Mouse (Mus musculus) liver, embryonic 16.5 days (tissue): ENCODE data around the gene 4933417A18Rik. TPM values are rescaled to one million over a fixed set of nuclear protein-coding genes. Genes with fewer than 3 reads are reported as not detected.
A peak's percentile ranks its signal among the peaks of the same experiment; 100 is the strongest.
"Not testable (repeated sequence)": the region's sequence is repeated elsewhere in the genome, so short reads cannot be mapped to it uniquely, and the experiment has no call there.

ENCODE experiments used
- ATAC-seq: fragments of 200-750 bp; cut with Nextera tagmentation; 2 replicates; pipeline ENCODE4 v1.8.0; 2017; ENCODE audit warnings: low read depth, mild to moderate bottlenecking, moderate number of reproducible peaks, moderate library complexity
- H3K27ac ChIP-seq: fragments of 300-500 bp; sonication (generic); 2 replicates; pipeline ENCODE4 v1.5.1; 2014; ENCODE audit warnings: mild to moderate bottlenecking, low read length
- H3K27me3 ChIP-seq: fragments of 300-500 bp; sonication (generic); 2 replicates; pipeline ENCODE4 v1.6.1; 2014; ENCODE audit warnings: low read depth, low read length, mixed read lengths; ENCODE audit not compliant: control insufficient read depth, insufficient read depth
- H3K36me3 ChIP-seq: fragments of 300-500 bp; sonication (generic); 2 replicates; pipeline ENCODE4 v1.6.1; 2014; ENCODE audit warnings: mild to moderate bottlenecking; ENCODE audit not compliant: control insufficient read depth, insufficient read depth
- H3K4me1 ChIP-seq: fragments of 300-500 bp; sonication (generic); 2 replicates; pipeline ENCODE4 v1.6.1; 2014; ENCODE audit warnings: low read depth, low read length, mixed read lengths; ENCODE audit not compliant: control insufficient read depth
- H3K4me2 ChIP-seq: fragments of 300-500 bp; sonication (generic); 2 replicates; pipeline ENCODE4 v1.6.1; 2014; ENCODE audit warnings: low read depth, low read length, mixed read lengths
- H3K4me3 ChIP-seq: fragments of 300-500 bp; sonication (generic); 2 replicates; pipeline ENCODE4 v1.5.1; 2014; ENCODE audit warnings: low read depth, mild to moderate bottlenecking, low read length
- H3K9ac ChIP-seq: fragments of 300-500 bp; sonication (generic); 2 replicates; pipeline ENCODE4 v1.6.1; 2014; ENCODE audit warnings: low read depth, low read length
- H3K9me3 ChIP-seq: fragments of 300-500 bp; sonication (generic); replicated peaks from 2 replicates; pipeline ENCODE4 v1.6.1; 2016; ENCODE audit warnings: low read length; ENCODE audit not compliant: control insufficient read depth
- WGBS: fragments of 180-500 bp; shearing (Covaris S2); extraction: QIAGEN DNeasy Blood & Tissue Kit; methylation state at CpG from one replicate; pipeline ENCODE4 v1.1.7; 2014; ENCODE audit not compliant: insufficient replicate concordance; 5-methylcytosine and 5-hydroxymethylcytosine counted together
- polyA plus RNA-seq: library from polyadenylated mRNA; unstranded; fragments of >200 nt; fragmentation: Nextera tagmentation; extraction: Ambion mirVana; gene quantifications from 2 replicates; pipeline ENCODE4 v1.2.1, GENCODE M21; 2015

4933417A18Rik gene
- polyA plus RNA-seq, 1 experiment from 2014 or later, result not detected

DNA sequence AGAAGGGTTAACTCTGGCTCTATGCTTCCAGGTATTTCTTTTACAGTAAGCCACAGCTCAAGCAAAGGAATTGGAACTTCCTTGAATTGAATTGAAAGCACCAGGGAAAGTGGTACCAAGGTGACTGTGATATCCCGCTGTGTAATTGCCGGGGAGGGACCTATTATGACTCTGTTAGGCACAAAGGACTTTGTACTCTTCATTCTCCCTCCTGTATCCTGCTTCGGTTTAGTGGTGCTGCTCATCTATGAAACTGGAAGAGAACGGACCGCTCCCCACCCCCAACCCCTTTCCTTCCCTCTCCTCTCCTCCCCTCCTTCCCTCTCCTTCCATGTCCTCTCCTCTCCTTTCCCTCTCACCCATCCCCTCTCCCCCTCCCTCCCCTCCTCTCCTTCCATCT lies 40.7 kb downstream of the 4933417A18Rik start:
- Histone ChIP-seq H3K27ac (no peak overlapping the region), H3K4me2 (0 out of 2 replicates have a peak overlapping the region, but pooled peaks have one; percentile 58), H3K36me3 (no peaks in the 10 kb centered on the region), H3K4me3 (no peak overlapping the region), H3K9me3 (no peaks in the 10 kb centered on the region), H3K9ac (no peak overlapping the region), H3K27me3 (peaks cover 24% of the 10 kb centered on the region), H3K4me1 (no peaks in the 10 kb centered on the region; the same call in 1 of the 2 replicates)
- ATAC-seq, result no peak
- 9% methylated on average over 5 of the region's 5 CpGs for WGBS

DNA sequence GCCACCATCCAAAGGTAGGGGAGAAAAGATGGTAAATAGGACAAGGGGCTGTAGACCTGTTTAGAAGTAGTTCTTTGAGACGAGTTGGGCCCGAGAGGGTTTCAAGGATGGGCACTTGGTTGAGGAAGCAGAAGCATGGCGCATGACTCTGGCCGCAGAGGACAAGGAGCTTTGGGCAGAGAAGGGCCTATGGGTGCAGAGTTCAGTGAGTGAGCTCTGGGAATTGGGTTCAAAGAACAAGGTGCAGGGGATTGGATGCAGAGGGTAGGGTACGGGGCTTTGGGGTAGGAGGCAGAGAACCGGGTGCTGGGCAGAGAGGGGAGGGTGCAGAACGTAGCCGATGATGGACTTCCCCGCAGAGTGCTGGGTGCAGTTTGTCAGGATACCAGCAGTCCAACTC lies 41.4 kb downstream of the 4933417A18Rik start:
- H3K4me2 ChIP-seq, result not testable (repeated sequence)

DNA sequence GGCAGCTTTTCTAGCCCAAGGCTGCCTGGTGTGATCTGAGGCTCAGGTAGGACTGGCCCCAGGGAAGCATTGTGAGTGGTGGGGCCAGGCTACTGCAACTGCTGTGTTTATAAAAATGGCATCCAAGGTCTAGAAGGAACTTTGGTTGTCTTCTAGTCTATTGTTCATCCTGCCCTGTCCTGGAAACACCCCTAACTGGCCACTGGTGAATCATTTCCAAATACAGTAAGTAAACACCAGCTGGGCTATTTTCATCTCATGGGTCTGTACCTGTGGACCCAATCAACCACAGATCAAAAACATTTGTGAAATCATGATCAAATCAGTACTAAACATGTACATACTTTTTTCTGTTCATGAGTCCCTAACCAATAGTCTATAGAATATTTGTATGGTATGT lies 48.2 kb downstream of the 4933417A18Rik start:
- H3K9ac ChIP-seq, H3K27me3 ChIP-seq, H3K9me3 ChIP-seq, H3K4me3 ChIP-seq, H3K36me3 ChIP-seq, ATAC-seq, H3K27ac ChIP-seq, H3K4me2 ChIP-seq, H3K4me1 ChIP-seq: not testable (repeated sequence)

More for the DNA sequence above, 41.4 kb downstream of the 4933417A18Rik start:
- peaks cover 24% of the 10 kb centered on the region for H3K27me3 ChIP-seq
- H3K9ac ChIP-seq, ATAC-seq, H3K4me3 ChIP-seq, H3K36me3 ChIP-seq, H3K4me1 ChIP-seq, H3K9me3 ChIP-seq, H3K27ac ChIP-seq: not testable (repeated sequence)
- 68% methylated on average over 9 of the region's 9 CpGs for WGBS

DNA sequence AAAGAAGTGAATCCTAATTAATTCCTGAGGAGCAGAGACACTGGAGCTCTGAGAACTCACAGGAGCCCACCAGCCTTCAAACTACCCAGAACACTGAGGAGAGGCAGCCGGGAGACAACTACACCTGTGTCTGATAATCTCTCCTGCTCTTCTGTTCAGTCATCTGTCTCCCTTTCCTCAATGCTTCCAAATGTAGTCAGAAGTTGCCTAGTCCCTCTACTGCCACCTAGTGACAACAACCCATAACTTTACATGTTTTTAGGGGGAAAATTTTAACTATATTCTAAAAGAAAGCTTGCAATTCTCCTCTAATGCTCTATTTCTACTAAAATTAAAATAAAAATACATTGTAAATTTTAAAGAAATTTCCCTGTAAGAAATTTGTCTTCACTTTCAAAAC lies 48.9 kb downstream of the 4933417A18Rik start:
- H3K4me3 ChIP-seq, result no peak overlapping the region
- no peaks in the 10 kb centered on the region for H3K4me1 ChIP-seq
- H3K27me3 ChIP-seq, result no peaks in the 10 kb centered on the region
- no peak for ATAC-seq
- peaks cover 7% of the 10 kb centered on the region for H3K36me3 ChIP-seq
- H3K27ac ChIP-seq, result no peak overlapping the region
- H3K9ac ChIP-seq, result no peak overlapping the region
- WGBS, result 0% methylated on average over 1 of the region's 1 CpGs
- no peak overlapping the region for H3K4me2 ChIP-seq
- H3K9me3 ChIP-seq, result no peaks in the 10 kb centered on the region

DNA sequence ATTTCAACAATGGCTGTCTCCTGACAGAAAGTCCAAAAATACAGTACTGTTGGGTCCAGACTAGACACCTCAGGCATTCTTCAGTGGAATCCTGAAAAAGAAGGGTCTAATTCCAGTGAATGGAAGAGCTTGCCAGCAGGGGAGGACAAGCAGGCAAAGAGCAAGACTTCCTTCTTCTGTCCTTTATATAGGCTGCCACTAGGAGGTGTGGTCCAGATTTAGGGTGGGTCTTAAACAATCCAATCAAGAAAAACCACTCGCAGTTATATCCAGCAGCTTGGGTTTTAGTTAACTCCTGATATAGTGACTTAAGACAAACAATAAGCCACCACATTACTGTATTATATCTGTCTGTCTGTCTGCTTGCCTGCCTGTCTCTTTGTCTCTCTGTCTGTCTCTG lies 49.6 kb downstream of the 4933417A18Rik start:
- Histone ChIP-seq H3K4me3 (no peak overlapping the region), H3K9ac (no peak overlapping the region), H3K4me2 (no peak overlapping the region), H3K27ac (no peak overlapping the region), H3K27me3 (no peaks in the 10 kb centered on the region), H3K9me3 (no peaks in the 10 kb centered on the region), H3K36me3 (peaks cover 8% of the 10 kb centered on the region), H3K4me1 (no peaks in the 10 kb centered on the region)
- 17% methylated on average over 1 of the region's 1 CpGs for WGBS
- ATAC-seq, result no peak

DNA sequence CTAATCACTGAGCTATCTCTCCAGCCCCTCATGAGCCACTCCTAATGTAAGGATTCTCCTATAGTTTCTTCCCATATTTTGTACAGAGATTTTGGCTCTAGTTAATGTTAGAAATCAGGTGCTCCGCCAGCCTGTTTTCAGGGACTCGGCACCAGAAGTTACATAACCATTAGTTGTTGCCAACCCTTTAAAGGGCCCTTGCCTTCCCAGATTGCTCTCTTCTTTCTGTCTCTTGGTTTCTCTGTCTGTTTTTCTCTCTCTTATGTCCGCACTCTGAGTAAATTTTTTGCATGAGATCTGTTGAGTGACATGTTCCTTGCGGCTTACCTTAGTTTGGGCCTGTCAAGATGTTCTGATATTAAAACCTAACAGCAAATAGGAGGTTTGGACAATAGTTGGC lies 51.9 kb downstream of the 4933417A18Rik start:
- H3K27ac ChIP-seq, result no peak overlapping the region
- no peaks in the 10 kb centered on the region for H3K4me1 ChIP-seq
- H3K9me3 ChIP-seq, result no peaks in the 10 kb centered on the region
- H3K36me3 ChIP-seq, result peaks cover 15% of the 10 kb centered on the region
- no peak overlapping the region for H3K9ac ChIP-seq
- H3K4me3 ChIP-seq, result no peak overlapping the region
- H3K27me3 ChIP-seq, result no peaks in the 10 kb centered on the region
- no peak for ATAC-seq
- 77% methylated on average over 4 of the region's 4 CpGs for WGBS
- no peak overlapping the region for H3K4me2 ChIP-seq

DNA sequence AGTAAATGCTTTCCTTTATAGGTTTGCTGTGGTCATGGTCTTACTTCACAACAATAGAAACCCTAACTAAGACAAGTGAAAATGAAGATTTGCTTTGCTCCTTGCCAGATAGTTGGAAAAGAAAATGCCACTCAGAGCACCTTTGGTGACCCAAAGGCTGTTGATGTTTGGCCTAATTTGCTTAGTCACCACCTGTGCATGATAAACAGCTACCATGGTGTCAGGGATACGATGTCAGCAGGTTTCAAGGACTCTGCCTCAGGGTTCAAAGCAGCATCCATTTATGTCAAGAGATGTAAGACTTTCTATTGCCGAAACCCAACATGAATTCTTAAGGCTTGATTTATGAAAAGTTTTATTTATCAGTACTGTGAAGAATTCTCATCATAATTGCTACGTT lies 53.2 kb downstream of the 4933417A18Rik start:
- Histone ChIP-seq H3K36me3 (peaks cover 15% of the 10 kb centered on the region), H3K4me3 (no peak overlapping the region), H3K9me3 (no peaks in the 10 kb centered on the region), H3K27ac (no peak overlapping the region), H3K4me1 (no peaks in the 10 kb centered on the region), H3K27me3 (no peaks in the 10 kb centered on the region), H3K4me2 (no peak overlapping the region), H3K9ac (no peak overlapping the region)
- peak; percentile 72 for ATAC-seq
- 73% methylated on average over 3 of the region's 3 CpGs for WGBS

DNA sequence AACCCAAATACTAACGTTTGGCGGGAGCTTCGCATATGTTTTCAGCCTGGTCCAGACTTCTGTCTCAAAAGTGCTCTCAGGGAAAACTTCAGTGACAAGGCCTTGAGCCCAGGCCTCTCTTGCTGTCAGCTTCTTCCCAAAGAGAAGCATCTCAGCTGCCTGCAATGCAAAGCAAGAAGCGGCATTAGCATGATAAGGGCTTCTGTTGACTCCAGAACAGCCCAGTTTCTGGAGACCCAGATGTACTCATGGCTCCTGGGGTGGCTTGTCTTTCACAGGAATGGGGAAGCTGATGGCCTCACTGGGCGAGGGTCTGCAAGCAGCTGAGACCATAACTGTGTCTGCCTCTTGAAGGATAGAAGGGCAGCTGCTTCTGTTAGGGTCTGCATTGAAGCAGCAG lies 54.4 kb downstream of the 4933417A18Rik start:
- H3K27me3 ChIP-seq, H3K4me1 ChIP-seq, H3K9me3 ChIP-seq, H3K9ac ChIP-seq, ATAC-seq, H3K4me3 ChIP-seq, H3K4me2 ChIP-seq, H3K27ac ChIP-seq: not testable (repeated sequence)
- H3K36me3 ChIP-seq, result peaks cover 15% of the 10 kb centered on the region
- WGBS, result 69% methylated on average over 5 of the region's 5 CpGs

DNA sequence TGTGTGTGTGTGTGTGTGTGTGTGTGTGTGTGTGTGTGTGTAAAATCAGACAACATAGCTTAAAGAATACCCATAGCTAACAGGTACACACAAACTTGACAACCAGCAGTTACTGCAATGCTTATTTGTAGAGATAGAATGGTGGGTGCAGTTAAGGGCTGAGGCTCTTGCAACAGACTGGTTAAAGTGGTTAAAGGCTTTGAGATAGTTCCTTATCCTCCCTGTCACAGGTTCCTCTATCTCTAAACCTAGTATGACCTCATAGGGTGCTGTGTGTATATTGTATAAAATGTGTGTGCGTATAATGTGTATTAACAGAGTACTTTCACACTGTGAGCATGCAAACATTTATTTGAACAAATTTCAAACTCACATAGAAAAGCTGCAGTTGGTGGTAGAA lies 59.3 kb downstream of the 4933417A18Rik start:
- H3K4me1 ChIP-seq, H3K36me3 ChIP-seq, H3K4me3 ChIP-seq, H3K9me3 ChIP-seq, H3K27me3 ChIP-seq, H3K9ac ChIP-seq, H3K27ac ChIP-seq, H3K4me2 ChIP-seq, ATAC-seq: not testable (repeated sequence)
- WGBS, result 65% methylated on average over 1 of the region's 1 CpGs
